Mouse (Mus musculus): ENCODE results near the gene Fam122a.

The Fam122a gene

DNA sequence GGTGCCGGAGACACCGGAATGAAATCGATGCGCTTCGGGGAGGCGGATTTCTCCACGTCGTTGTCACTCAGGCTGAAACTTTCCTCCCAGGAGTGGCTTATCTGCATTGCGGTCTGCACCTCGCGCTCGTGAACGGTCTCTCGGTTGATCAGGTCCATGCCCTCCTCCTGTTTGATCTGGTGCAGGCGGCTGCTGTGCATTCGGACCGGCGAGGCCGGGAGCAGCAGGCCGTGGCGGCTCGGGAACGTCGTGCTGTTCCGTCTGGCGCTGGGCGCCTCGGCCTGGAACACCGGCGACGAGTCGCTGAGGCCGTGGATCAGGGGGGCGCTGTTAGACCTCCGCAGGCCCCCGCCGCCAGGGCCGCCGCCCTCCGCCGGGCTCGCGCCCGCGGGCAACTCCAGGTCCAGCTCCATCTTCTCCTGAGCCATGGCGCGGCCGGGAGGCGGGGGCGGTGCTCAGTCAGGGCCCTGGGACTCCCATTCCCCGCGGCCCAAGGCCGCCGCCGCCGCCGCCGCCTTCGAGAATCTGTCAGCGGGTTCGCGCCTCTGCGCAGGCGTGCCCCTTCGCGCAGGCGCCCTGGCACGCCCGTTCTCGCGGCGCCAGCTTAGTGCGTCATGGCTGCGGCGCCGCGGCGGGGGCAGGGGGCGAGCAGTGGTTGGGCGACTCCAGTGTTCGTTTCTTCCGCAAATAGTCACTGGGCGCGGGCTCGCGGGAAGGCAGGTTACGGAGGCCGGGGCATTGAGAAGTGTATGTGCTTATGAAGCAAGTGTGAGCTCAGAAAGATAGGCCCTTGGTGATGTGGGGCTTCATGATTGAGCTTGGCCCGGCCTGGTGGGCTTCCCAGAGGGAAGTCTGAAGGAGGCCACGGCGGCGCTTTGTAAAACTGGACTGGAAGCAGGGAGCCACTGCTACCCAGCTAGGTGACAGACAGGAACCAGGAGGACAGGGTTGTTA is at the start of gene Fam122a:
TSS of gene Fam122a (minus strand) at position 428 of the 954 bp plus-strand sequence.
- DNase-seq, result peak; percentile 92

- peak; percentile 96 for DNase-seq
Observed at GRCm38 (mm10) chr19:24523476-24524313, 46.5 kb upstream of the Fam122a start.

- peak; percentile 59 for DNase-seq
Observed at GRCm38 (mm10) chr19:24521997-24522396, 44.8 kb upstream of the Fam122a start.

- DNase-seq, result no peak
Observed at GRCm38 (mm10) chr19:24521146-24521545, 44.0 kb upstream of the Fam122a start.

DNA sequence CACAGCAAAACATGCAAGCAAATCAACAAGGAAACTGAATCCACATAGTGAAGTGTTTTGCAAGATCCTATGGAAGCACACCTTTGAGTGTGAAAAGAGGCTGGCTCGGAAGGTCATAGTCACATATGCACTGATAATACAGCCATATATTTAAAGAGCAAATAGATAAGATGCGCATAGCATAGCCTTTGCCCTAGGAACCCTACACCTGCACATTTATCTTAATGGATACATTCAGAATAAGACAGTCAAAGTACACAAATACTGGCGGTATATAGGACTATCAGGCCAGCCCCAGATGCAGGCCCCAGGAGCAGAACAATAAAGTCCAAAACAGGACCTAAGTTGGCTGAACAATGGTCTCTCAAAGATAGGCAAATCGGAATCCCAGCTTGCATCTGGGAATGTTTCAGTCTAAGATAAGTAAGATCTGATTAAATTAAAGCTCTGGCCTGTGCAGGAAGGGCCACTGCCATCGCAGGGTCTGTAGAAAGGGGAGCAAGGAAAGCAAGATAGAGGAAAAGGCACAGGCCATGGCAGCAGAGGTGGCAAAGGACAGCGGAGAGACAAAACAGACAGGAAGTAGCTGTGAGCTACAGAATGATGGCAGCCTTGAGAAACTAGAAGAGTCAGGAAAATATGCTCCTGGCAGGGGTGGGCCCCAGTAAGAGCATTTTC is 42.7 kb upstream of the Fam122a start:
- no peak for DNase-seq

GRCm38 (mm10) chr19:24518384-24518783 is 41.2 kb upstream of the Fam122a start:
- DNase-seq, result no peak

DNA sequence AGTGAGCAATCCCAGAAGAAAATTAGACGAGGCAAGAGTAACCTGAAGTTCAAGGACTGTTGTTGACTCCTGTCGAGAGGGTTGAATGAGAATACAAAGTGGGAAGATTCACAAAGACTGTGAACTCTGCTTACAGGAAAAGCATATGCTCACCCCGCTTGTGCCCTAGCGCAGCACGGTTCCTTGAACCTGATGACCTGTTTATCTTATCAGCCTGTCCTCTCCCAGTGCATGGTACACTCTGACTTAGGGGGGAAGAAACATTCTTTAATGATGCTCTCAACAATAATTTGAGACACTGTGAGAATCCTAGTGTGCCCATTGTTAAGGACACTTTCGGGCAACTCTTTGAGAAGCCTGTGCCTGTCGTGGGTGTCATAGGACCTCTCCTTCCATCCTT is 39.9 kb upstream of the Fam122a start:
- no peak for DNase-seq

- DNase-seq, result no peak
Observed at GRCm38 (mm10) chr19:24515941-24516340, 38.8 kb upstream of the Fam122a start.

- no peak for DNase-seq
Observed at GRCm38 (mm10) chr19:24514661-24515642, 37.8 kb upstream of the Fam122a start.

- no peak for DNase-seq
Observed at GRCm38 (mm10) chr19:24513105-24513843, 36.1 kb upstream of the Fam122a start.

GRCm38 (mm10) chr19:24511939-24512338 is 34.8 kb upstream of the Fam122a start:
- no peak for DNase-seq

GRCm38 (mm10) chr19:24509391-24509790 is 32.2 kb upstream of the Fam122a start:
- no peak for DNase-seq

- no peak for DNase-seq
Observed at GRCm38 (mm10) chr19:24508087-24508767, 31.1 kb upstream of the Fam122a start.

- DNase-seq, result no peak
Observed at GRCm38 (mm10) chr19:24502736-24503421, 25.7 kb upstream of the Fam122a start.

DNA sequence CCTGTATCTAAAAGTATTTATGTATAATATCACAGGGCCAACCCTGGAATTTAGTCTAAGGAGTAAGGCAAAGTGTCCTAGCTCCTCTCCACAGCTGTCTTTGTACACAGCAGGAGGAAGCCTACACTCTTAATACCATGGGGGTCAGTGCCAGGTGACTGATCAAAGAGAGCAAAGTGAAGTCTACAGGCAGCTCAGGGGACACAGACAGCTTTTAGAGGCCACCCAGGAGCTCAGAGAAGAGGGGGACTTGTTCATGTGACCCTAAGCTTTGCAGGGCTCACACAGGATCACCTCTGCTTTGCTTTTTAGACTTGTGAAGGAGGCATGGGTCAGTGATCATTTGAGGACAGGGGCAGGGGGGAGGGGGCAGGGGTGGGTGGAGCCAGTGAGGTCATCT is 24.4 kb upstream of the Fam122a start:
- DNase-seq, result no peak

GRCm38 (mm10) chr19:24500431-24500830 is 23.3 kb upstream of the Fam122a start:
- DNase-seq, result no peak

GRCm38 (mm10) chr19:24499291-24499690 is 22.1 kb upstream of the Fam122a start:
- DNase-seq, result no peak

- DNase-seq, result no peak
Observed at GRCm38 (mm10) chr19:24493887-24494286, 16.7 kb upstream of the Fam122a start.

DNA sequence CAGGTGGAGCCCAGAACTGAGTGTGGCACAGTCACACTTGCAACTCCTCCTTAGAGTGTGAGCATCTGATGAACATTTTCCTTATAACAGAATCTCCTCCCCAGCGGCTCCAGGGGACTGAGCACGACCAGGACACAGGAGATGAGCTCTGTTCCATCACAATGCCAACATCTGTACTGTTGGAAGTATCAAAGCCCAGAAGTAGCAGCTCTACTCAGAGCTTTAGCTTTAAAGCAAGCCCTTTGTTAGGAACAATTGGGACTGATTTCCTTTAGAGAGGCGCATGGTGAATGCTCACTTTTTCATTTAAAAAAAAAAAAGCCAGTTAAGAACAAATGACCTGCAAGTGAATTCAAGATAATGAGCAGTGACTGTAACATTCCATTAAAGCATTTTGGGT is 14.7 kb upstream of the Fam122a start:
- DNase-seq, result no peak

DNA sequence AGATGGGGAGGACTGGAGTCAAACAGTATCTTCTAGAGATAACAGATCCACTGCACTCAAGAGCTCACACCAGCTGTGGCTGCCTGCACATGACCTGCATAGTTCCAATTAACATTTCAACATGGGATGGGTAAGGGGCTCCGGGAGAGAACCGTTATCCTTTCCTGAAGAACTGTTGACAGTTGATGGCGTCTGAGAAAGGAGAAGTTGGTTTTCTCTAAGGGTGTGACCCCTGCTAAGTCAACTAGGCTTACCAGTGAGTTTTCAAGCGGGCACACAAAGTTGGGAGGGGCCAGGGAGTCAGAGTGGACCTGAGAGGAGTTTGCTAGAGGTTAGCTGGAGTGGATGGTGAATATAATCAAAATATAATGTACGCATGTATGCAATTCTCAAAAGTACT is 13.1 kb upstream of the Fam122a start:
- no peak for DNase-seq
